Comparison of ENCODE assay signal across 8 mouse cellular contexts in the genomic region with DNA sequence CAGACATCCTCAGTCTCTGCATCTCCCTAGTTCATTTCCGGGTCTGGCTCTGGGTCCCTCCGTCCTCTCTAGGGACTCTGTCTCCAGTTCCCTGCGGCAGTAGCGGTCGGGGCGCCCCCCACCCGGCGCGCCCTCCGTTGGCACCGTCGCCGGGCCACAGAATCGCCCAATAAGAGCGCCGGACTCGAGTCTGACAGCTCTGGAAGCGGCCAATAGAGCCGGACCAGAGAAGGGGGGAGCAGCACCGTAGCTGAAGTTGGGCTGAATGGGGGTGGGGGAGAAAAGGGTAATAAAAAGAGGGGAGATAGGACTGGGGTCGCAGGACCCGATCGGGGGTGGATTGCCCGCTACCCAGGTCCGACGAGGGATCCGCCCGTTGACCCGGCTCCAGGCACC. TPM values are rescaled to one million over a fixed set of nuclear protein-coding genes. Genes with fewer than 3 reads are reported as not detected.
DNase-seq lines count a peak whose midpoint lies in the region; ATAC-seq and TF ChIP-seq lines count a peak whose summit lies in the region.

No protein-coding gene starts in this region.

- WGBS in lung, embryonic 14.5 days = under 1% methylated on average over 29 of the region's 29 CpGs
- 0% methylated on average over 29 of the region's 29 CpGs for whole genome bisulfite sequencing in liver, embryonic 16.5 days (ENCODE audit: insufficient replicate concordance)

- H3K4me1 ChIP-seq in lung, embryonic 14.5 days (ENCODE audit: insufficient read depth) = 0 out of 2 replicates have a peak, but pooled peaks cover 2% of the 10 kb centered on the region
- peaks cover 3% of the 10 kb centered on the region; the same call in 1 of the 2 replicates for H3K4me1 ChIP-seq in liver, embryonic 16.5 days (ENCODE audit: control insufficient read depth, low read depth, low read length)

- peak; percentile 70 for DNase-seq in lung, embryonic 14.5 days
- DNase-seq in lung, adult 18-20 months = no peak
- DNase-seq in cerebellum, postnatal 25 days = peak; percentile 76 to 82
- peak; percentile 63 to 69 for DNase-seq in frontal cortex, postnatal 36 days (ENCODE audit: low spot score in 2 of 2)
- peak; percentile 53 for DNase-seq in kidney, postnatal 14 days
- DNase-seq in right cerebral cortex, adult 2 months (ENCODE audit: low spot score in 2 of 2) = peak; percentile 59 to 69
- no peak for DNase-seq in ovary, postnatal 10 days (ENCODE audit: low spot score)

- H3K27ac ChIP-seq in lung, embryonic 14.5 days (ENCODE audit: low read depth) = peak overlapping the region; percentile 69; the same call in 1 of the 2 replicates
- H3K27ac ChIP-seq in liver, embryonic 16.5 days (ENCODE audit: low read length) = no peak overlapping the region

- ATAC-seq in lung, embryonic 14.5 days (ENCODE audit: insufficient read depth) = peak; percentile 57
- no peak for ATAC-seq in liver, embryonic 16.5 days (ENCODE audit: low read depth)

- no peak for TF ChIP-seq CTCF in lung, embryonic 14.5 days (IDR thresholded peaks at IDR 0.05; ENCODE audit: low read depth)

- no peaks in the 10 kb centered on the region for H3K9me3 ChIP-seq in lung, embryonic 14.5 days (ENCODE audit: low read depth, low read length)
- no peaks in the 10 kb centered on the region for H3K9me3 ChIP-seq in liver, embryonic 16.5 days (replicated peaks; ENCODE audit: control insufficient read depth, low read length)

- peaks cover 58% of the 10 kb centered on the region for H3K27me3 ChIP-seq in lung, embryonic 14.5 days (ENCODE audit: insufficient read depth, low read length)
- peaks cover 60% of the 10 kb centered on the region for H3K27me3 ChIP-seq in liver, embryonic 16.5 days (ENCODE audit: control insufficient read depth, insufficient read depth, low read depth, low read length)

- H3K4me2 ChIP-seq in lung, embryonic 14.5 days = peak overlapping the region; percentile 96
- peak overlapping the region; percentile 66 for H3K4me2 ChIP-seq in liver, embryonic 16.5 days (ENCODE audit: low read depth, low read length)

- H3K9ac ChIP-seq in lung, embryonic 14.5 days = peak overlapping the region; percentile 65
- no peak overlapping the region for H3K9ac ChIP-seq in liver, embryonic 16.5 days (ENCODE audit: low read depth, low read length)

- peak overlapping the region; percentile 65 for H3K4me3 ChIP-seq in lung, embryonic 14.5 days (ENCODE audit: low read depth, low read length)
- peak overlapping the region; percentile 55 for H3K4me3 ChIP-seq in liver, embryonic 16.5 days (ENCODE audit: low read depth, low read length)

- H3K36me3 ChIP-seq in lung, embryonic 14.5 days (ENCODE audit: insufficient read depth) = no peaks in the 10 kb centered on the region
- H3K36me3 ChIP-seq in liver, embryonic 16.5 days (ENCODE audit: control insufficient read depth, insufficient read depth) = no peaks in the 10 kb centered on the region

RNA-seq across cellular contexts. Expression of gene Adcy5, which starts 0.4 kb away (rescaled TPM):
- 1.8 and 1.9 TPM in 2 replicates for polyA plus RNA-seq in lung, embryonic 14.5 days (2014; fragmentation: Nextera tagmentation; extraction: Ambion mirVana)
- 0.18 and 0.22 TPM in 2 replicates for polyA plus RNA-seq in liver, embryonic 16.5 days (2015; fragmentation: Nextera tagmentation; extraction: Ambion mirVana)

Comparison
In these comparisons a context has a peak if more than half of its experiments do, and no peak if none do; other contexts are left out.
1. DNase-seq: peak in lung, embryonic 14.5 days (single experiment), cerebellum, postnatal 25 days (2 of 2), frontal cortex, postnatal 36 days (2 of 2), kidney, postnatal 14 days (single experiment) and right cerebral cortex, adult 2 months (2 of 2); none in lung, adult 18-20 months (0 of 2) and ovary, postnatal 10 days (single experiment).